Mouse (Mus musculus) adrenal gland, adult 2 months (tissue): ENCODE data around the gene Paxx. TPM values are rescaled to one million over a fixed set of nuclear protein-coding genes. Genes with fewer than 3 reads are reported as not detected.
A peak's percentile ranks its signal among the peaks of the same experiment; 100 is the strongest.
"Not testable (repeated sequence)": the region's sequence is repeated elsewhere in the genome, so short reads cannot be mapped to it uniquely, and the experiment has no call there.

Source experiments
- DNase-seq: peaks from one replicate; pipeline ENCODE4 v3.0.0; 2021
- polyA plus RNA-seq: library from polyadenylated mRNA; depleted of rRNA; stranded (reverse); fragments of >200 nt; gene quantifications from 2 replicates; pipeline ENCODE4 v1.2.3, GENCODE M21; 2012
- total RNA-seq, 2 experiments: library from RNA; stranded (reverse); gene quantifications; 2 replicates each; pipeline ENCODE4 v1.2.3; 2021

The Paxx gene
- total and polyA plus RNA-seq, 3 experiments, result 33.3 to 85.9 (median 35.2) TPM

DNA sequence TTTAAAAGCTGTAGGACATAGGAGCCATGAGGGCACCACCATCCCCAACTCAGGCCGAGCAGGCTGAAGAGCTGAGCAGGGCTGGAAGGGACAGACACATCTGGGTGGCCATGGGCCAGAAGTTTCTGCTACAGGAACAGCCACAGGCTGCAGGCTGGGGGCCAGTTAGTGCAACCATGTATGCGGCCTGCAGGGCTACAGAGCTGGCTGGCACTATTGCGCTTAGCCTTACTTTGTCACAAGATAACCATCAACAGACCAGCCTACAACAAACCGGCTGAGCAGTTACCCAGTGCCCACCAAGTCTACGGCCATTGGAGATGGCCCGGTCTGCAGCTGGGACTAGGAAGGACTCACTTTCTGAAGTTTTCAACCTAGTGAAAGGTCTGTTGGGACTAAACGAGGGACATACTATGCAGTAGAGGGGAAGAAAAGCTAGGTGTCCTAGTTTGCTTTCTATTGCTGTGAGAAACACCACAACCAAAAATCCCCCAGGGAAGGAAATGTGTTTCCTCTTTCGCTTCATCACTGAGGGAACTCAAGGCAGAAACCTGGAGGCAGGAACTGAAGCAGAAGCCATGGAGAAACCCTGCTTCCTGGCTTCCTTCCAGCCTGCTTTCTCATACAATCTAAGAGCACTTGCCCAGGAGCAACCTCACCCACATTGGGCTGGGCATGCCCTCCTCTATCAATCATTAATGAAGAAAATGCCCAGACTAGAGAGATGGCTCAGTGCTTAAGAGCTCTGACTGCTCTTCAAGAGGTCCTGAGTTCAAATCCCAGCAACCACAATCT, 9.8 kb downstream of the Paxx start:
- DNase-seq, result no peak

DNA sequence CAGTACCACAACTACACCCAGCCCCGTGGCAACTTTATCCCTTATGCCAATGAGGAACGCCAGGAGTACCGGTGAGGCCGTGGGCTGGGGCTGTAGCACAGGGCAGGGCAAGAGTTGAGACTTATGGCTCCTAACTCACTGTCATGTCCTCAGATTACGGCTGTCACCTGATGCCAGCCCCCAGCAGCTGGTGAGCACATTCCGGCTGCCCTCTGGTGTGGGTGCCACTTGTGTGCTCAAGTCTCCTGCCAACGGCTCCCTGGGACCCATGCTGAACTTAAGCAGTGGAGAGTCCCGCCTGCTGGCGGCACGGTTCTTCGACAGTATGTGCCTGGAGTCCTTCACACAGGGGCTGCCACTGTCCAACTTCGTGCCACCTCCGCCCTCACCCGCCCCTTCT, 18.2 kb downstream of the Paxx start:
- DNase-seq, result no peak

DNA sequence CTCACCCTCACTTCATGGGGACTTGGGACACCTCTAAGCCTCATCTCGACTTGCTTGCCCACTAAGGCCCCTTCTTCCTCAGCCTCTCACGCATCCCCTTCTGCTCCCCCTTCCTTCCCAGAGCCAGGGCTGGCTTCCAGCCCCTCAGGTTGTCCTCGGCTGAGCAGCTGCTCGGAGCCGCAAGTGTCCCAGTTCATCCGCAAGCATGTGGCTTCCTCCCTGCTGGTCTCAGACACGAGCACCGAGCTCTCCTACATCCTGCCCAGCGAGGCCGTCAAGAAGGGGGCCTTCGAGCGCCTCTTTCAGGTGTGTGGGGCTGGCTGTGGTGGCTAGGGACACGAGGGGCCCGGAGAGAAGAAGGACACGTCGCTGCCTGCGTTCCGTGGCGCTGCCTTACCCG, 19.8 kb downstream of the Paxx start:
- no peak for DNase-seq

DNA sequence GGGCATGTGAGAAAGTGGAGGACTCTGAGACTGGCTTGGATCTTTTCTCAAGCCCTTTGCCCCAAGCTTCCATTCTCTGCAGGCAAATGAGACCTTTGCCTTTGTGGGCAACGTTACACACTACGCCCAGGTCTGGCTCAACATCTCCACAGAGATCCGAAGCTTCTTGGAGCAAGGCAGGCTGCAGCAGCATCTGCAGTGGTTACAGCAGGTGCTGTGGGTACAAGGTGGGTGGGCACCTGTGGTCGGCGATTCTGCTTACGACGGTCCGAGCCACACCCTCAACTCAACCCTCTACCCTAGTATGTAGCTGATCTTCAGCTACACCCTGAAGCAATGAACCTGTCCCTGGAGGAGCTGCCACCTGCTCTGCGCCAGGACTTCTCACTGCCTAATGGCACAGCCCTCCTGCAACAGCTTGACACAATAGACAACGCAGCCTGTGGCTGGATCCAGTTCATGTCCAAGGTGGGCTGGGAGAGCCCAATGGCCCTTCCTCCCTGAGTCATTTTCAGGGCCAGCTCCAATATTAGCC, 24.5 kb downstream of the Paxx start:
- no peak for DNase-seq

DNA sequence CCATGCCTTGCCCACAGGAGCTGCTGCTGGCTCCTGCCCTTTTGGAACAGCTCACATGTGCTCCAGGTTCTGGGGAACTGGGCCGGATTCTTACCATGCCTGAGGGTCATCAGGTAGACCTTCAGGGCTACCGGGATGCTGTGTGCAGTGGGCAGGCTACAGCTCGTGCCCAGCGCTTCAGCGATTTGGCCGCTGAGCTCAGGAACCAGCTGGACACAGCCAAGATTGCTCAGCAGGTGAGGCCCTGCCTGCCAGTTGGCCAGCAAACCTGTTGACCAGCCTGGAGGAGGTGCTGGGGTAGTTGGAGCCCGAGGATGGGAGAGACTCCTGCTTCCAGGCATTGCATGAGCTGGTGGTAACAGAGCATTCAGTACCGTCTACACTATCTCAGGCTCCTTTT, 26.6 kb downstream of the Paxx start:
- no peak for DNase-seq

DNA sequence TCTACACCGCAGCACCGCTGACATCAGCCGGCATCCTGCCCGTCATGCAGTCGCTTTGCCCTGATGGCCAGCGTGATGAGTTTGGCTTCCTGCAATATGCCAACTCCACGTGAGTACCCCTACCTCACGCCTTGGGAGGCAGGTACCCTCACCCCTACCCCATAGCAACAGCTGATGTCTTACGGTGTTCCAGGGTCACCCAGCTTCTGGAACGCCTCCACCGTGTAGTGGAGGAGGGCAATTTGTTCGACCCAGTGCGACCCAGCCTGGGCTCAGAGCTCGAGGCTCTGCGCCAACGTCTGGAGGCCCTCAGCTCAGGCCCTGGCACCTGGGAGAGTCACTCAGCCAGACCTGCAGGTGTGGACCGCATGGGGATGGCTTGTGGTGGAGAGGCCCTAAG, 27.8 kb downstream of the Paxx start:
- DNase-seq, result no peak

DNA sequence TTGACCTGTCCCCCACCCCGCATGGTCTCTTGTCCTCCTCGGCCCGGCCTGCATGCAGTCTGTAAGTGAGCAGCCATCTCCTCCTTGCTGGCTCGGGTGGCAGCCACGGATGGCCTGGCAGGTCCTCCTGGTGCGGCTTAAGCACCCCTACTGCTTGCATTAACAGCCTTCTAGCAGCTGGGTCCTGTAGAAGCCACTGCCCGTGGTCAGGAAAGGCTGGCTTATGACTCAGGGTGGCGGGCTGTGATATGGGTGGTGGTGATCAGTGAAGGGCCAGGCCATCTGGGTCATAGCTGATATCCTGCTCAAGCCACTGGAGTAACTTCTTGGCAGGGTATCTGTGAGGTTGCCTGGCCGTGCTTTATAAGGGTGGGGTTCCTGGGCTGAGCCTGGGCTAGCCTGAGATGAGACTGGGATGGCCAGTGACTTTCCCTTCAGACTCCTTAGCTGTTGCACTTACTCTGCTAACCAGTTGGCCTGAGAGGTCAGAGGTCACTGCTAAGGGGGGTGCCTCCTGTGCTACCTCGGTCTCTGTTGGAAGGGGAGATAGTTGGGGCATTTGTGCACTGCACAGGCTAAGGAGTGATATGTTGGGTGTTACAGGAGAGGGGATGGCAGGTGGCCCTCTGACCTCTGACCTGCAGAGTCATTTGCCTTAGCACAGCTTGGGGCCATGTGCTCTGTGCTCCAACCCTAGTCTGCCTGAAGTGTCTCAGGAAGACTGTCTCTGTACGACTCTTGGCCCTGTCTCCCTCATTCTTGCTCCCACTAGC, 28.4 kb downstream of the Paxx start:
- no peak for DNase-seq

DNA sequence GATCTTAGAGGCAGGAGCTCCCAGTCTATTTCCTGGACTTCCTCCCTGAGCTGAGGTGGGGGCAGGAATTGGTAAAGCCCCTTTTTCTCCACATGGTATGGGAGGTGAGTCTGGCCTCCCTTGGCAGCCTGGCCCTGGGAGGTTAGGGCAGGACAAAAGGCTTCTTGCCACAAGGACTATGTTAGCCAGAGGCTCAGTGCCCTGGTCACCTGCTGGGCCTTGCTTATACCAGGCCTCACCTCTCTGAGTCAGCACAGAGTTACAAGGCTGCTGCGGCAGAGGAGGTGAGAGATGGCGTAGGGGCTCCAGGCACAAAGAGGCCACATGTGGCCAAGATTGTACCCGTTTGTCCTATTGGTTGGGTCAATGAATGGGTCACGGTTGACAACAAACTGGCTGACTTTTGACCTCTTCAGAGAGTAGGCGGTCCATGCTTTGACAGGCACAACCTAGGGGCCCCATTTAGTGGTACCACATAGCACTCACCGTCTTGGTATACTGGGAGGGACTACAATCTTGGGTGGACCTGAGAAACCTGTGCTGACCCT, 29.5 kb downstream of the Paxx start:
- DNase-seq, result no peak

DNA sequence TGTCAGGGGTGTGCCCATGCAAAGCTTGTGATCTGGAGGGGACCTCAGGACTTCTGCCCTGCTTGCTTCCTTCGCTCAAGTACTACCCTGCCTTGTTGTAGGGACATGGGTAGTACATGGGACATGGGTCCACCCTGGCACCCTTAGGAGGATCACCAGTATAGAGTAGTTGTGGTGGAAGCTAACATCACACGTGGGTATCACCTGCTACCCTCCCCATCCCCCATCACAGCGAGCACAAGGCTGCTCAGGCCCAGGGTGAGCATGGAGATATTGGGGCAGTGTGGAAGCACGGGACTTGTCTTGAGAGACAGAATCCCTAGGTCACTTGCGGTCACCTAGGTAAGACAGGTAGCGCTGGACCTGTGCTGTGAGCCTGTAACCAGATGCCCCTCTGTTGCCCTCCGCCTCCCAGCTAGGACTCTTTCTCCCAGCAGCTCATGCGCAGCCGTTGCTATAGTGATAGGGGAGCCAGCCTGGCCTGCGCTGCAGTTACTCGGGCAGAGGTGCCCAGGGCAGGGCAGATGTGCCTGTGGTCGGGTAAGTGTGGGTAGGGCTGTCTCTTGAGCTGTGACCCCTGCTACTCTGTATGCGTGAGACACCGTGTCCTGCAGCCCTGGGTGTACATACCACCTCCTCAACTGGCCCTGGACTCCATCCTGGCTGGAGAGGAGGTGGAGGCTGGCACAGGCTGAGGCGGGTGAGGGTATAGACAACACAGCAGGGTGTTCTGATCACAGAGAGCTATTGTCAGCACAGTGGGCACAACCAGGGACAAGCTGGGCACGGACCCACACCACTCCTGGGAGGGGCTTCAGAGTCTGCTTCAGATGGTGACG, 30.3 kb downstream of the Paxx start:
- DNase-seq, result no peak

DNA sequence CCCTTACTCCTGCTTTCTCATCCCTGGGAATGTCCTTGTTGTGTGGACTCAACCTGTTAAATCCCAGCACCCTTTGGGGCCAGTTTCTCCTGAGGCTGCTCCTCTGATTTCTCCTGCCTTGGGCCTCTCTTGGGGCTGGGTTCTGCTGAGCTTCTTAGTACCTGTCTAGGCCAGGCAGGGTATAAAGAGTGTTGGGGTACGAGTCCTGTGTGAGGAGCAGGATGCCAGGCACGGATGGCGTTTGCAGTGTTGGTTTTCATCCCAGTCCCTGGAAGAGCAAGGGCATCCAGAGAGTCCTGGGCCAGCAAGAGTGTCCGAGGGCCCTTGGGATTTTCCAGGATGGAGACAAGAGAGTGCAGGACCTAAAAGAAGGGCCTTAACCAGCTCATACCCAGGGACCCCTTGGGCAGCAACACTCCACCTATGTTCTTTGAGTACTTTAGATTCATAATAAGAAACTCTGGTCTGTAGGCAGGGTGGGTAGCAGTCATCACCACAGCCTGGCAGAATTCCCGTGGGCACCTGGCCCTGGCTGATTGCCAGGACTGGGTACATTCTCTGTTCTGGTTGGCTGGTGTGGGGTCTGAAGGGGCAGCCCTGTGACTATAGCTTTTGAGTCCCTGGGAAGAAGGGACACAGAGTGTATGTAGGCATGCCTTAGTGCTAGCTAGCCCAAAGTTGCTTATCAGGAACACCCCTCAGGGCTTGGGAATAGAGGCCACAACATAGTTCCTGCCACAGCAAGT, 31.3 kb downstream of the Paxx start:
- DNase-seq, result no peak

DNA sequence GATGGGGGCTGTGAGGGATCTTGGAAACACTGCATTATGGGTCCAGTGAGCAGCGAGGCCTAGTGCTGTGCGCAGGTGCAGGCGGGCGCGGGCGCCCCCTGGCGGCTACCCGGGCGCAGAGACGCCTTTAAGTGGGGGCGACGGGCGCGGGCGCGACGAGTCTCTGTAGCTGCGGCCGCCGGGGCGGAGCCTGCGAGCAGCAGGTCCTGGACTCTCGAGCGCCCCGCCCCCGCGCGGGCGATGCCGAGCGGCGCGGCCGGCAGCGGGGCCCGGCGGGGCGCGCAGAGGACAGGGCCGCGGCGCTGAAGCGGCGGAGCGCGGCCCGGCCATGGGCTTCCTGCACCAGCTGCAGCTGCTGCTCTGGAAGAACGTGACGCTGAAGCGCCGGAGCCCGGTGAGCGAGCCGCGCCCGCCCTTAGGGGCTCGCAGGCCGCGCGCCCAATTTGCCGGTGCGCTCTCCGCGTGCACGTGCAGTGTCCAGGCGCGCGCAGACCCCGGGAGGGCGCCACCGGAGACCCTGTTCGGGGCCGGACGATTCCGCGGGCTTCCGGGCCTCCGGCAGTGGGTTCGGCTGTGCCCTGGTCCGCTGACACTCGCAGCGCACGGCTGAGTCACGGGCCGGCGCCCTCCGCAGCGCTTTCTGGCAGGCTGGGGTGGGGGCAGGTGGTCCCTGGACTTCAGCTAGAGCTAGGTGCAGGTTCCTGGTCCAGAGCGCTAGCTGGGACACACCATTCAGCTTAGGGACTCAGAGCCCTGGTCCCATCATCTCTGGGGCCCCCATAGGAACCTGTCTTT, 32.3 kb downstream of the Paxx start, which contains the start of gene Abca2:
TSS of gene Abca2 (plus strand) at position 262 of the 795 bp plus-strand sequence.
- DNase-seq, result peak; percentile 96

DNA sequence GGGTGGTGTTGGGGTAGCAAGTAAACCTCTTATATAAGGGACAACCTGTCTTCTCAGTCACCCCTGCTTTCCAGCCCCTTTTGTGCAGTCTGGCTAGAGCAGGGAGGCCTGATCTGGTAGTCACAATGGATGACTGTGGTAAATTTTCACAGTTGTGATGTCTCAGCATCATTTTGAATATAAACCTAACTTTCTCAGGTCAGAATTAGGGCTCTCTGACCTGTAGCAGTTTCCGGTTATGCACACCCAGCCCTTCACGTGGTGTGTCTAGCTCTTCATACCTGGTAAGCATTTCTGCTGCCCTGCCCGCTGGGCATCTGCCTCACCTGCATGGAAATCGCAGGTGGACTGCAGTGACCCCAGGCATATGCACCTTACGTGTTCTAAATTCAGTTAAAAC, 33.6 kb downstream of the Paxx start:
- DNase-seq, result no peak

DNA sequence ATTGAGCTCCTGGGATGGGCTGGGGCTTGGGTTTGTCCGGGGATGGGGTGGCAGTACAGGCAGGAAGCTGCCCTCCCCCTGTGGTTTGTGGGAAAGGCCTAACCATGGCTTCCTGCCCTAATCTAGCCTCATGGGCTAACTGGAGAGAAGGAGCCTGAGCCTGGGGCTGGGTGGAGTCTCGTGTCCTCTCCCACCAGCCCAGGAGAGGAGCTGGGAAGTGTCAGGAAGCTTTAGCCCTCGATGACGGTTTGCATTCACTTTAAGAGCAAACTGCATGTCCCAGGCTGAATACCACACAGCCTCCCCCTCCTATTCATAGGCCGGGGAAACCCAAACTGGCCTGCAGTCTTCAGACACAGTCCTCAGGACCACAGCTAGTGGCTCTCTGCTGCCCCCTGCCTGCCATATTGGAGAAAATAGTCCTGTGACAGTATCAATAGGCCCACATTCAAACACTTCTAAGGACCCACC, 34.1 kb downstream of the Paxx start:
- DNase-seq, result peak; percentile 59

DNA sequence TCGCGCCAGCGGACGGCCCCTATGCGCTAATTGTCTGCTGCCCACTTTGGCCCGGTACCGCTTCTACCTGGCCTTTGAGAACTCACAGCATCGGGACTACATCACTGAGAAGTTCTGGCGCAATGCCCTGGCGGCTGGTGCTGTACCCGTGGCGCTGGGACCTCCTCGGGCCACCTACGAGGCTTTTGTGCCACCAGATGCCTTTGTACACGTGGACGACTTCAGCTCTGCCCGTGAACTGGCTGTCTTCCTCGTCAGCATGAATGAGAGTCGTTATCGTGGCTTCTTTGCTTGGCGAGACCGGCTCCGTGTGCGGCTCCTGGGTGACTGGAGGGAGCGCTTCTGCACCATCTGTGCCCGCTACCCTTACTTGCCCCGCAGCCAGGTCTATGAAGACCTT, 35.4 kb downstream of the Paxx start:
- no peak for DNase-seq

DNA sequence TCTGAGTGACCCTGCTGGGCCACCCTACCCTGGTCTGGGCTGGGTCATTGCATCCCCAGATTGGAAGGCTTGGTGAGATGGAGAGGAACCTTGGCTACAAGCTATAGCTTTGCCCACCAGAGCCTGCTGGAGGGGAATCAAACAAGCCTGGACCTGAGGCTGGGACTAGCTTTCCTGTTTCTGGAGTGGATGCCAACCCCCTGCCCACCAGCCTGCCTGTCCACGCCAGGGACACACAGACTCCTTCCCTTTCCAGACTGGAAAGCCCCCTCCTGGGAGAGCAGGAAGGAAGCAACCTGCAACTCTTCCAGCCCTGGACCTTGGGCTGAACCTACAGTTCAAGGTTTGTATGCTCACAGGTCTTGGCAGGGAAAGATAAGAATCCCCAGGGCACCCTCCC, 37.3 kb downstream of the Paxx start:
- no peak for DNase-seq

DNA sequence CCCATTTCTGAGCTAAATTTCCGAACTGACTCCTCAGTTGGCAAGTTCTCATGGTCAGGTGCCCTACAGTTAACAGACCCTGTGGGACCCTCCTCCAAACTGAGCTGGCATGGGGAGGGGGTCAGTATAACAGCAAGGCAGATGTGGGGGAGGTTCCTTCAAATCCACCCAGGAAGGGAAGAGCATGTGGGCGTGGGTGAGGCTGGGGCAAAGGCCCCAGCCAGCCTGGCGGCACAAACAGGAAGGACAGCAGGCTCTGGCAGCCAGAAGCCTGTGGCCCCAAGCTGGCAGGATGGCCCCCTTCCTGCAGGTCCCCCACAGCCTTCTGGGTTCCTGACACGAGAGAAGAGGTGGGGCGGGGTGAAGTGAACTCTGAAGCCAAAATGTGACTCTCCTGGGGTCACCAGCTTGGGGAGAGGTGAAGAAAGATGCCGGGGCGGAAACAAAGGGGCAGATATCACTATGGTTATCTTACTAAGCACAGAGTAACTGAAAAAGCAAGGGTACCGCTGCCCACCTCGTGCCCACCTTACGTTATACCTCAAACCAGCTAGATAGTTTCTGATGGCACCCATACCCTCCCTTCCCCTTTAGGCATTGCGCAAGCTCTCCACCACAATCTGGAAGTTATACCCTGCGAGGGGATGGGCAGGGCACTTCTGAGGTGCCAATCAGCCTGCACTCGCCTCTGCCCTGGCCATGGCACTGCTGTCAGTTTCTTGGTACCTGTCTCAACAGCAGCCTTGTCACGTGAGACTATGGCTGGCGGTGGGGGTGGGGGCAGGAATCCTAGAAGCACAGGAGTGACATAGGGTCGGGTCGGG, 38.1 kb downstream of the Paxx start, which contains the start of gene Fut7:
TSS of gene Fut7 (plus strand) at position 681 of the 824 bp plus-strand sequence.
- DNase-seq, result no peak

DNA sequence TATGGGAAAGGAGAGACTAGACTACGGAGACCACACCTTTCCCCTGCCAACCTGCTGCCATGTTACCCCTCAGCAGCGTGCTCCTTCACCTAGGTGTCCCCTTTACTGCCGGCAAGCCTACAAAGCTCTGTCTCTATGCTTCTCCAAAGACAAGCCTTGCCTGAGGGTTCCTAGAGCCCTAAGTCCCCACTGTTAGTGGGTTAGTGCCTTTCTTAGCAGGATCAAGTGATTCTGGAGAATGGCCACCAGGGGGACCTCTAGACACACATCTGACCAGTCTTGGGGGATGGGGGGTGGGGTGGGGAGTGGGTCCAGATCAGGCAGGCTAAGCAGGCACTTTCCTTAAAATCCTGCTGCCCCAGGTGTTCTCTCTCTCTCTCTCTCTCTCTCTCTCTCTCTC, 39.0 kb downstream of the Paxx start:
- DNase-seq, result peak; percentile 49

DNA sequence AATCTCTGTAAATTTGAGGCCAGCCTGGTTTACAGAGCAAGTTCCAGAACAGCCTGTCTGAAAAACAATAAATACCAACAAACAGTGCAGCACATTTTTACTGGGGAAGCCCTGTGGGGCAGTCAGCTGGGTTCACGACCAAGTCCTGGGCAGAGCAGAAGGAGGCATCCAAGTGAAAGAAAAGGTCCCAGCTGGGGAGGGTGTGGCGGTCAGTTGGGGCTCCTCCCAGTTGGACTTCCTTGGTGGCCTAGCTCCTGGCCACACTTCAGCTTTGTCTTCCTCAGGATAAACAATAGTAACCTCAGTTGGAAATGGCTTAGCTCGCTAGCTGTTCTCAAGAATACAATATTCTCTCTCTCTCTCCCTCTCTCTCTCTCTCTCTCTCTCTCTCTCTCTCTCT, 43.5 kb downstream of the Paxx start:
- peak; percentile 27 for DNase-seq

DNA sequence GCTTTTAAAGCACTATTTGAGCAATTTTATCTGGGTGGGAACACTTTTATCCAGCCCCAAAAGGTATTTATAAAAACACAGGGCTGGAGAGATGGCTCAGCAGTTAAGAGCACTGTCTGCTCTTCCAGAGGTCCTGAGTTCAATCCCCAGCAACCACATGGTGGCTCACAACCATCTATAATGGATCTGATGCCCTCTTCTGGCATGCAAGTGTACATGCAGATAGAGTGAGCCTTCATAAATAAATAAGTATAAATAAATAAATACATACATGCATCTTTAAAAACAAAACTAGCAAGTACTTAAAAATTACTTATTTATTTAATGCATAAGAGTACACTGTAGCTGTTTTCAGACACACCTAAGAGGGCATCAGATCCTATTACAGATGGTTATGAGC, 47.5 kb downstream of the Paxx start:
- DNase-seq, result not testable (repeated sequence)
